Mouse (Mus musculus): ENCODE measurements around the gene Ric3.

GRCm38 (mm10) chr7:109059536-109059935 is 23.6 kb downstream of the Ric3 start:
- TF ChIP-seq GATA1 (IDR thresholded peaks at IDR 0.05; ENCODE audit: borderline replicate concordance, low read length) (no peak), CTCF (IDR thresholded peaks at IDR 0.05; ENCODE audit: low read depth, low read length) (no peak)

Data from G1E (cell line).